Mouse (Mus musculus) spleen, adult 2 months (tissue): ENCODE data around the gene Ccpg1. TPM values are rescaled to one million over a fixed set of nuclear protein-coding genes. Genes with fewer than 3 reads are reported as not detected.
A peak's percentile ranks its signal among the peaks of the same experiment; 100 is the strongest.

Experiments
- DNase-seq, 2 experiments: peaks; one replicate each; pipeline versions ENCODE4 v3.0.0 to v3.0.0-alpha.2; 2012 to 2021; ENCODE audit warnings: low spot score in 2 of 2, low read depth in 1 of 2
- H3K27ac ChIP-seq: fragments of 200-500 bp; 2 replicates; pipeline ENCODE4 v1.5.1; 2012; ENCODE audit warnings: low read length, inconsistent platforms; ENCODE audit not compliant: insufficient read depth
- H3K27me3 ChIP-seq: fragments of 200-500 bp; 2 replicates; pipeline ENCODE4 v1.6.1; 2012; ENCODE audit warnings: mild to moderate bottlenecking, moderate library complexity, low read length, inconsistent platforms; ENCODE audit not compliant: control insufficient read depth, insufficient read depth
- H3K36me3 ChIP-seq: fragments of 200-500 bp; 2 replicates; pipeline ENCODE4 v1.6.1; 2012; ENCODE audit warnings: mild to moderate bottlenecking, low read length, inconsistent platforms; ENCODE audit not compliant: control insufficient read depth, insufficient read depth
- H3K4me1 ChIP-seq: fragments of 200-500 bp; 2 replicates; pipeline ENCODE4 v1.6.1; 2011; ENCODE audit warnings: inconsistent platforms; ENCODE audit not compliant: control insufficient read depth, insufficient read depth, insufficient read length
- H3K4me3 ChIP-seq: fragments of 200-500 bp; 2 replicates; pipeline ENCODE4 v1.5.1; 2011; ENCODE audit warnings: mild to moderate bottlenecking, inconsistent platforms; ENCODE audit not compliant: insufficient read depth, insufficient read length; ENCODE audit errors: extremely low read depth
- CTCF ChIP-seq: fragments of 200-500 bp; IDR thresholded peaks from 2 replicates; pipeline ENCODE4 v1.5.1; 2011; ENCODE audit warnings: mild to moderate bottlenecking, inconsistent platforms; ENCODE audit not compliant: insufficient read depth, insufficient read length, insufficient replicate concordance; ENCODE audit errors: extremely low read depth
- POLR2A ChIP-seq: fragments of 200-500 bp; IDR thresholded peaks from 2 replicates; pipeline ENCODE4 v1.6.1; 2011; ENCODE audit warnings: low read depth, low read length, inconsistent platforms
- WGBS: fragments of 180-500 bp; shearing (Covaris S2); methylation state at CpG from one replicate; pipeline ENCODE4 v1.1.7; 2018; 5-methylcytosine and 5-hydroxymethylcytosine counted together
- polyA plus RNA-seq: library from polyadenylated mRNA; depleted of rRNA; stranded (reverse); fragments of >200 nt; gene quantifications from 2 replicates; pipeline ENCODE4 v1.2.3, GENCODE M21; 2012; rRNA removed

Ccpg1 gene
- polyA plus RNA-seq, 1 experiment = 6.5 TPM

GRCm38 (mm10) chr9:73055441-73055911 is 70.2 kb downstream of the Ccpg1 start:
- WGBS = 71% methylated on average over 10 of the region's 10 CpGs
- H3K36me3 ChIP-seq = no peaks in the 10 kb centered on the region; the same call in 1 of the 2 replicates
- H3K27ac ChIP-seq = peak overlapping the region; percentile 47; the same call in 1 of the 2 replicates

GRCm38 (mm10) chr9:73059224-73059623 is 74.0 kb downstream of the Ccpg1 start:
- WGBS = 95% methylated on average over 4 of the region's 4 CpGs
- no peaks in the 10 kb centered on the region for H3K27me3 ChIP-seq
- DNase-seq = no peak
- no peaks in the 10 kb centered on the region for H3K36me3 ChIP-seq
- no peaks in the 10 kb centered on the region; the same call in 1 of the 2 replicates for H3K4me1 ChIP-seq
- TF ChIP-seq POLR2A = no peak
- no peak overlapping the region for H3K4me3 ChIP-seq
- H3K27ac ChIP-seq = no peak overlapping the region

More at GRCm38 (mm10) chr9:73055441-73055911, 70.2 kb downstream of the Ccpg1 start:
- no peak for DNase-seq
- no peak for TF ChIP-seq POLR2A
- TF ChIP-seq CTCF = no peak
- H3K4me3 ChIP-seq = no peak overlapping the region
- no peaks in the 10 kb centered on the region for H3K27me3 ChIP-seq
- no peaks in the 10 kb centered on the region; the same call in 1 of the 2 replicates for H3K4me1 ChIP-seq

DNA sequence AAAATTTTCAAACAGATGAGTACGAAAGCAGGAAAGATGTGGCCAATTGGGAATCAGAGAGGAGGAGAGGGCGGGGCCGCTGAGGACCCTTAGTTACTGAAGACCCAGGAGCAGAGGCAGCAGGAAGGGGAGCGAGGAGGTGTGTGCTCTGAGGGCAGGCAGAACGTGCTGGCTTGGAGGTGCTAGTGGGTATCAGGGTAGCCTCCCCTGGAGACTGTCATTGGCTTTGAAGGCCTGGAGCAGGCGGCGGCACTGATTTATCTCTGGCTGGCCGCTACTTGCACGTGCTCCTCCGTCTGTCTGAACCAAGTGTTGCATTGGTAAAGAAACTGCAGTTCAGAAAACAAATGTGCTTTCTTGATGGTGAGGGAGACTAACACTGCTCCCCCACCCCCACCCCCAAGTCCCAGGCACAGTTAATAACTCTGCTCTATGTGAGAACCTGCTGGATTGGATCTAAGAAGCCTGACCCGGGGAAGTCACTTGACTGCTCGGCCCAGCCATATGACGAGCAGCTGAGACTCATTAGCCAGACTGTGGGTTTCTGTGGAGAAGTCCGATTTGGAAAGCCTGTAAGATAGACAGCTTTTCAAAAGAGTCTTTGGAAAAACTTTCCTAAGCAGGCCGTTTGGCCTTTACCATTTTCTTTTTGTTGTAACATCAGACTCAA is 78.5 kb downstream of the Ccpg1 start:
- TF ChIP-seq POLR2A = no peak
- TF ChIP-seq CTCF = no peak
- DNase-seq = no peak
- Histone ChIP-seq H3K36me3 (no peaks in the 10 kb centered on the region), H3K27ac (no peak overlapping the region), H3K4me1 (no peaks in the 10 kb centered on the region), H3K27me3 (no peaks in the 10 kb centered on the region), H3K4me3 (no peak overlapping the region)
- WGBS = 85% methylated on average over 15 of the region's 15 CpGs

Other genes starting within 250 kb of the Ccpg1 start
- 0.05 and 0.14 TPM in 2 replicates for gene Prtg, start 178.6 kb upstream of the Ccpg1 start, polyA plus RNA-seq
- 0.16 and 0.18 TPM in 2 replicates for gene Pygo1, start 59.8 kb upstream of the Ccpg1 start, polyA plus RNA-seq
- gene Dyx1c1, start 26.6 kb upstream of the Ccpg1 start, polyA plus RNA-seq = 0.23 and 0.29 TPM in 2 replicates
- gene Gm44503, start 26.6 kb upstream of the Ccpg1 start, polyA plus RNA-seq = not detected in 2 replicates
- 1.8 and 2.3 TPM in 2 replicates for gene Ccpg1os, start within 50 bp of the Ccpg1 start, polyA plus RNA-seq
- gene Pigb, start 54.9 kb downstream of the Ccpg1 start, polyA plus RNA-seq = 6.8 and 8.3 TPM in 2 replicates
- gene Rab27a, start 59.4 kb downstream of the Ccpg1 start, polyA plus RNA-seq = 6.0 and 7.0 TPM in 2 replicates
- 0.30 and 0.40 TPM in 2 replicates for gene Khdc3, start 116.4 kb downstream of the Ccpg1 start, polyA plus RNA-seq
- not detected in 2 replicates for gene Gm20509, start 117.0 kb downstream of the Ccpg1 start, polyA plus RNA-seq
- gene Rsl24d1, start 128.0 kb downstream of the Ccpg1 start, polyA plus RNA-seq = 10.0 and 10.6 TPM in 2 replicates